Mouse (Mus musculus) stomach, postnatal 0 days (tissue): ENCODE measurements around the gene Krt14.

ENCODE experiments used
- CTCF ChIP-seq: IDR thresholded peaks from 2 replicates; pipeline ENCODE4 v1.5.1; 2016; ENCODE audit warnings: antibody characterized with exemption, low read depth, mild to moderate bottlenecking, moderate library complexity
- EP300 ChIP-seq: optimal IDR thresholded peaks from 2 replicates; pipeline ENCODE3; 2016; ENCODE audit warnings: antibody characterized with exemption

DNA sequence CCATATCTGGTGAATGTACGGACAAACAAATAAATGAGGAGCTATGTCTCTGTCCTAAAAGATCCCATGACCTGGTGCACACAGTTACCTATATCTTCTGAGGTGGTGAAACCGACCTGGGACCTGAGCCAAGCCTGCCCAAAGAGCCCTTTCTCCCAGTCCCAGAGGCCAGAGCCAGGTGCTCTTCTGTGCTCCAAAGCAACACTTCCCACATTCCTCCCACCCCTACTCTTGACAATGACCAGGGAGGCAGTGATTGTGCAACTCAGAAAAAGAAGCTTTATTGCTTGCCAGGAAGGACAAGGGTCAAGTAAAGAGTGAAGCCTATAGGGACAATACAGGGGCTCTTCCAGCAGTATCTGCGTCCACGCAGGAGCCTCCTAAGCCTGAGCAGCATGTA is 4.4 kb downstream of the Krt14 start:
- TF ChIP-seq EP300 (no peak), CTCF (no peak)
